Mouse (Mus musculus) embryonic stem cell, embryonic (primary cell): ENCODE results near the gene Rps15.

Experiments used
- CTCF ChIA-PET, 4 experiments: fragments of 300-600 bp in 2 of 4; fragments of 350-600 bp in 2 of 4; sonication (Branson Sonifier 250); formaldehyde crosslinking; loops; one replicate each; lab custom pipeline; 2022; ENCODE audit warnings: inconsistent platforms in 2 of 4; lab: Charles Lee
- POLR2A ChIA-PET, 4 experiments: fragments of 300-600 bp in 2 of 4; fragments of 350-600 bp in 2 of 4; sonication (Branson Sonifier 250); formaldehyde crosslinking; loops; one replicate each; lab custom pipeline; 2022; ENCODE audit warnings: antibody characterized with exemption in 4 of 4, inconsistent platforms in 1 of 4; lab: Charles Lee

Gene Rps15

DNA sequence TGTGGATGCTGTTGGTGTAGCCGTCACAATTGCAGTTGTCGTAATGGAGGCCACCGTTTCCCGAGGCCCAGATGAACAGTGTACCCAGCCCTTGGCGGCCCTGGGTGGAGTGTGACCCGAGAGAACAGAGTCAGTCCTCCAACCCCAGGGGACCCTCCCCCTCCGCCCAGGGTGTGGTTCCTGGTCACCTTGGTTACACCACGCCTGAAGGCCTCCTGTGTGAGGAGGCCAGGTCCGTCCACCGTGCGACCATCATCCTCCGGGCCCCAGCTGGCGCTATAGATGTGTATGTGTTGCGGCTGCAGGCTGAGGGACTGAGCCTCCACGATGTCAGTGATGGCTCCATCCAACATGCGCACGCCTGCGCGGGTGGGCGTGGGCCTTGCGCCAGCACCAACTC, 32.8 kb downstream of the Rps15 start:
- ChIA-PET POLR2A (no interaction called here), CTCF (interaction anchor here in 1 of 4 experiments (1.3 kb wide), 1 partner anchor 49 kb away, joined by 4 read pairs; no protein-coding TSS in a partner anchor)

DNA sequence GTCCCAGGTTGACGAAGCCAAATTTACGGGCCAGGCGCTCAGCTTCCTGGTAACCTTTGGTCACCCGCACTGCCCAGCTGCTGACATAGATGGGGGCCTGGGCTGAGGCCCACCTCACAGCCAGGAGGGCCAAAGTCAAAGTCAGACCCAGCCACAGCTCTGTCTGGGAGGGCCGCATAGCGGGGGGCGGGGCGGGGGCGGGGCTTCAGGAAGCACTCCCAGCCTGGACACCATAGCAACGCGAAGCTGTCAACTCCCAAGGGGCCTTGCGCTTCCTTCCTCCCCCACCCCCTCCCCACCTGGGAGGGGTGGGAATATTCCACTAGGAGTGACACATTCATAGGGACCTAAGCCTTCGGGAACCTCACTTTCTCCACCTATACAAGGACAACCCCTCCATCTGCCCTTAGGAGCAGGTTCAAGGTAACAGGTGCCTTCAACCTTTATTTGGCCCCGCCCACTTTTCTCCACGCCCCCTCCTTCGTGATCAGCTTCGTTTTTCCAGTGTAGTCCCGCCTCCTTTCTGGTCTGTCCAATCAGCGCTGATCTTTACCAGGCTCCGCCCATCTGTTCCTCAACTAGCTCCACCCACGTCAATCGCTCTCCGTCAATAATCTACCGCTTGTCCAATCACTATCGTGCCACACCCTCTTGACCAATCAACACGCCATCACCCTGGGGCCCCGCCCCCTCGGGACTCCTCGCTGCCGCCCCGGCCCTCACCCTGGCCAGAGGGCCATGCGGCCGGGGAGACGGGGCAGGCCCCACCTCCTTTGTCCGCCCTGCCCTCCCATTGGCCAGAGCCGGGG, 37.2 kb downstream of the Rps15 start, which contains the start of the genes Pcsk4 and Reep6:
Pcsk4 (minus strand) TSS at position 226 of the 809 bp plus-strand sequence.
Reep6 (plus strand) TSS at position 681 of the 809 bp plus-strand sequence.
- ChIA-PET POLR2A (interaction anchor here (0.5 to 4.9 kb wide), 104 partner anchors 8 to 949 kb away, joined by 3 to 85 read pairs (median 4); partner anchors contain the start of genes Mbd3 (in 3 of the 4), Rps15 (in 3 of the 4), Apc2 (in 2 of the 4) and Dazap1 (in 2 of the 4)), CTCF (interaction anchor here (0.6 to 3.1 kb wide), 41 partner anchors 9 to 707 kb away, joined by 3 to 17 read pairs (median 4); partner anchors contain the start of genes Mum1 (in 2 of the 4), Adamtsl5 (in 1 of the 4), Apc2 (in 1 of the 4) and Dazap1 (in 1 of the 4))

GRCm38 (mm10) chr10:80330084-80330483, 37.8 kb downstream of the Rps15 start:
- ChIA-PET CTCF (interaction anchor here in 3 of 4 experiments (0.9 to 3.1 kb wide), 28 partner anchors 10 to 707 kb away, joined by 3 to 17 read pairs (median 4); partner anchors contain the start of genes Mum1 (in 2 of the 3), Adamtsl5 (in 1 of the 3), Apc2 (in 1 of the 3) and Dazap1 (in 1 of the 3)), POLR2A (interaction anchor here (0.7 to 4.9 kb wide), 78 partner anchors 8 to 948 kb away, joined by 3 to 85 read pairs (median 5); partner anchors contain the start of genes Mbd3 (in 3 of the 4), Rps15 (in 3 of the 4), Apc2 (in 2 of the 4) and Mum1 (in 2 of the 4))

GRCm38 (mm10) chr10:80330888-80331287, 38.6 kb downstream of the Rps15 start:
- POLR2A ChIA-PET: interaction anchor here in 3 of 4 experiments (0.5 to 3.9 kb wide), 10 partner anchors 11 to 69 kb away, joined by 3 to 60 read pairs (median 11); partner anchors contain the start of genes Rps15 (in 2 of the 3) and Mbd3 (in 1 of the 3)

GRCm38 (mm10) chr10:80331636-80332524, 39.6 kb downstream of the Rps15 start:
- ChIA-PET CTCF (interaction anchor here in 2 of 4 experiments (0.5 to 1.0 kb wide), 3 partner anchors 19 to 157 kb away, joined by 3 to 7 read pairs (median 4); no protein-coding TSS in a partner anchor), POLR2A (interaction anchor here in 2 of 4 experiments (1.1 to 3.9 kb wide), 4 partner anchors 10 to 40 kb away, joined by 3 to 60 read pairs (median 16); partner anchors contain the start of gene Rps15 (in 1 of the 2))

More at GRCm38 (mm10) chr10:80330888-80331287, 38.6 kb downstream of the Rps15 start:
- CTCF ChIA-PET: interaction anchor here in 1 of 4 experiments (1.9 kb wide), 1 partner anchor 20 kb away, joined by 10 read pairs; no protein-coding TSS in a partner anchor

- ChIA-PET CTCF (interaction anchor here in 2 of 4 experiments (0.5 to 1.0 kb wide), 3 partner anchors 18 to 158 kb away, joined by 3 to 7 read pairs (median 4); no protein-coding TSS in a partner anchor), POLR2A (interaction anchor here in 1 of 4 experiments (1.1 kb wide), 1 partner anchor 10 kb away, joined by 3 read pairs; no protein-coding TSS in a partner anchor)
These were observed 40.3 kb downstream of the Rps15 start for GRCm38 (mm10) chr10:80332525-80332989.

- ChIA-PET CTCF (interaction anchor here in 2 of 4 experiments (0.6 to 2.5 kb wide), 4 partner anchors 14 to 816 kb away, joined by 3 to 13 read pairs (median 5); no protein-coding TSS in a partner anchor), POLR2A (interaction anchor here in 3 of 4 experiments (0.6 to 1.9 kb wide), 7 partner anchors 10 to 44 kb away, joined by 3 to 9 read pairs (median 4); partner anchors contain the start of gene Rps15 (in 1 of the 3))
These were observed 44.0 kb downstream of the Rps15 start for GRCm38 (mm10) chr10:80336263-80336662.

DNA sequence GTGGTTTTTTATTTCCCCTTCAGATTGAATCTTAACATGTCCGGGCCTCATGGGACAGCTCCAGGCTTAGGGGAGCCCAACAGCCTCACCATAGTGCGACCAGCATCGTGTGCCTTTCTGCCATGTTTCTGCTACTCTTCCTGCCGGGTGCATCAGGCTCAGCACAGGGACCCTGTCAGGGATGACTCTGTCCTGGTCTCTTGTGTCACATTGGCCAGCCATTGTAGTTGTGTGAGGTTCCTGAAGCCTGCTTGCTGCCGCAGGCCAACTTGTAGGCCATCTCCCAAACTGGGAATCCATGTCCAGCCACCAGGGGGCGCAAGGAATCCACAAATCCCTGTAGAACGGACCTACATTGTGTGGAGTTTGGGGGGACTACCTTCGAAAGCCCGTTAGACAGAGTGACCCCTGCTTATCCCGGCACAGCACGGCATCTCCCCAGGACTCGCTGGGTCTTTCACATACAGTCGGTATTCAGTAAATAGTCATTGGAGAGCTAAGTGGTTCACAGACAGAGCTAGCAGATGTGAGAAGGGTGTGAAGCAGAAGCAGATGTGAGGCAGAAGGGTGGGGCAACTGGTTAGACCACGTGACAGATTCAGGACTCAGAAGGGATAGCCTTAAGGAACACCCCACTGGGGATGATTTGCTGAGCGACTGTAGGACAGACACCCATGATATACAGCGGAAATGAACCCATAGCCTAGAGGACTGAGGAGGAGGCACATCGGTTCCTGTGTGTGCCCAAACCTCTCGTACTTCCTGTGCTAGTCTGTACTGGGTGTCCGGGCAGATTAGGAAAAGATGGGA, 47.9 kb downstream of the Rps15 start:
- POLR2A ChIA-PET: interaction anchor here (0.5 to 5.2 kb wide), 21 partner anchors 10 to 390 kb away, joined by 3 to 60 read pairs (median 5); partner anchors contain the start of genes Pcsk4 (in 2 of the 4), Reep6 (in 2 of the 4), Rps15 (in 2 of the 4) and Apc2 (in 1 of the 4)
- CTCF ChIA-PET: interaction anchor here (0.6 to 5.3 kb wide), 38 partner anchors 8 to 356 kb away, joined by 3 to 30 read pairs (median 4); partner anchors contain the start of genes Pcsk4 (in 3 of the 4), Reep6 (in 3 of the 4), Adamtsl5 (in 2 of the 4) and Atp8b3 (in 1 of the 4)

GRCm38 (mm10) chr10:80341026-80341425, 48.8 kb downstream of the Rps15 start:
- ChIA-PET POLR2A (interaction anchor here in 3 of 4 experiments (0.8 to 5.2 kb wide), 15 partner anchors 9 to 48 kb away, joined by 3 to 60 read pairs (median 6); partner anchors contain the start of genes Pcsk4 (in 2 of the 3), Reep6 (in 2 of the 3), Rps15 (in 2 of the 3) and Apc2 (in 1 of the 3)), CTCF (interaction anchor here in 3 of 4 experiments (0.7 to 5.3 kb wide), 17 partner anchors 9 to 337 kb away, joined by 3 to 30 read pairs (median 6); partner anchors contain the start of genes Pcsk4 (in 1 of the 3) and Reep6 (in 1 of the 3))

- ChIA-PET CTCF (interaction anchor here in 3 of 4 experiments (0.7 to 5.3 kb wide), 13 partner anchors 9 to 168 kb away, joined by 3 to 30 read pairs (median 16); partner anchors contain the start of genes Pcsk4 (in 1 of the 3) and Reep6 (in 1 of the 3)), POLR2A (interaction anchor here (0.6 to 5.2 kb wide), 25 partner anchors 9 to 382 kb away, joined by 3 to 60 read pairs (median 7); partner anchors contain the start of genes Reep6 (in 3 of the 4), Rps15 (in 3 of the 4), Pcsk4 (in 2 of the 4) and Apc2 (in 1 of the 4))
These were observed 49.4 kb downstream of the Rps15 start for GRCm38 (mm10) chr10:80341491-80342304.

DNA sequence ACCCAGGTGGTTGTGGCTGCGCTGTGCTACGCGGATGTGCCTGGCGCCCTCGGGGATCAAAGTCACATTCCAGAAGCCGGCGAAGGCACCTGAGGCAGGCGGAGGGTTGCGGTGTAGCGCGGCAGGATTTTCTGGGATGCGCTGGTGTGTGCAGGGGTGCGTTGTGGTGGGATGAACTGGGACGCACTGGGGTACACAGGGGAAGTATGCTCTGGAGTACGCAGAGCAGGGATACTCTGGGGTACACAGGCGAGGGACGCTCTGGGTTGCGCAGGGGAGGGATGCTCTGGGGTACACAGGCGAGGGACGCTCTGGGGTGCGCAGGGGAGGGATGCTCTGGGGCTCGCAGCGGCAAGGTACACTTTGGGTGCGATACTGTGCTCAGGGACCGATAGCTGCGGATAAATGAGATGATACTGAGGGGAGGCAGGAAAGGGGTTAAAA, 50.1 kb downstream of the Rps15 start:
- CTCF ChIA-PET: interaction anchor here (0.7 to 5.3 kb wide), 13 partner anchors 8 to 167 kb away, joined by 3 to 27 read pairs (median 6); partner anchors contain the start of genes Efna2 (in 1 of the 4), Pcsk4 (in 1 of the 4), Reep6 (in 1 of the 4) and Rps15 (in 1 of the 4)
- POLR2A ChIA-PET: interaction anchor here (0.8 to 5.2 kb wide), 31 partner anchors 8 to 383 kb away, joined by 3 to 60 read pairs (median 5); partner anchors contain the start of genes Rps15 (in 4 of the 4), Reep6 (in 3 of the 4), Pcsk4 (in 2 of the 4) and Wdr18 (in 2 of the 4)

DNA sequence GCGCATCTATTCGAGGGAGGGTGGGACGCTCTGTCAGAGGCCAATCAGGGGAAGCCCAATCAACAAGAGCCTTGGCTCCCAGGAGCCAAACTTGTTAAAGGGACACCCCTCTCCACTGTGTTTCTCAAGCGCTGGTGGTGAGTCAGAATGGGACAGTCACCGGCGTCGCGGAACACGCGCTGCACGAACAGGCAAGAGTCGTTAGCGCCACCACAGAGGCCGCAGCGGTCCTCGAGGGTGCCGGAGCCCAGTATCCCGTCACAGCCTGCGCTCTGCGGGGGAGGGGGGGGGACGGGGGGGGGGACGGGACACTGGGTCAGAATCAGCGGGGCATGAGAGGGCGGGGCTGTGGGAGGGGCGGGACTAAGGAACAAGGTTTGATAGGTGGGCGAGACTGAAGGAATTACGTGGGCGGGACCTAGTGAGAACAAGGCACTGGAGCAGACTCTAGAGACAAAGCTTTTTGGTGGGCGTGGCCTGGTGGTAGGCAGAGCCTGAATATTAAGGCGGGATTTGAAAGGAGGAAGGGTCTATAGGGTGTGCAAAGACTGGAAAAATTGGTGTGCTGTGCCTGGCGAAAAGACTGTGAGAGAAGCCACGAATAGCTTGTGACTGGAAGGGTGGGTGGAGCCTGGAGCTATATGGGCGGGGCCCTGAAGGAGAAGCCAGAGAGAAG, 50.6 kb downstream of the Rps15 start:
- POLR2A ChIA-PET: interaction anchor here (0.6 to 5.2 kb wide), 49 partner anchors 7 to 953 kb away, joined by 3 to 60 read pairs (median 4); partner anchors contain the start of genes Rps15 (in 4 of the 4), Pcsk4 (in 2 of the 4), Plk5 (in 2 of the 4) and Reep6 (in 2 of the 4)
- CTCF ChIA-PET: interaction anchor here (0.7 to 5.3 kb wide), 28 partner anchors 9 to 538 kb away, joined by 3 to 27 read pairs (median 4); partner anchors contain the start of genes Pcsk4 (in 2 of the 4), Reep6 (in 2 of the 4), Apc2 (in 1 of the 4) and Atp8b3 (in 1 of the 4)

DNA sequence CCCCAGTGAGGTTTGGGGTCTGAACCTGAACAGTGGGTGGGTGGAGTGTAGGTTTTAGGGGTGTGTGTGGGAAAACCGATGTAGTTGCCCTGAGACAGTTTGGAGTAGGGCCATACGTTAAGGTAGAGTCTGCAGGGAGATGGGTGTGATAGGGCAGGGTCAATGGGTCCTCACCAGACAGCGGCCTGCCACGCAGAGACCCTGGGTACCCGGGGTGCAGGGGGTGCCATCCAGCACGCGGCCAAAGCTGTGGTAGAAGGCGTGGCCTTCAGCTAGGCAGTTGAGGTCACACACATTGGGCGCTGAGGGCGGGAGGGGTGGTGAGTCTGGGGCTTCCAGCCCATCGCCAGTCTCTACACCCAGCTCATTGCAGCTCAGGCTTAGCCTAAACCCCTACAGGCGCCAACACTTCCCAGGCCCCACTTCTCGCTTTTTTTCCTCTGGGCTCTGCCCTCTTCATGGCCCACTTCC, 51.2 kb downstream of the Rps15 start:
- CTCF ChIA-PET: interaction anchor here (0.6 to 5.3 kb wide), 29 partner anchors 8 to 538 kb away, joined by 3 to 27 read pairs (median 4); partner anchors contain the start of genes Pcsk4 (in 2 of the 4), Reep6 (in 2 of the 4), Apc2 (in 1 of the 4) and Atp8b3 (in 1 of the 4)
- POLR2A ChIA-PET: interaction anchor here in 3 of 4 experiments (0.6 to 5.2 kb wide), 44 partner anchors 8 to 953 kb away, joined by 3 to 60 read pairs (median 4); partner anchors contain the start of genes Pcsk4 (in 2 of the 3), Plk5 (in 2 of the 3), Reep6 (in 2 of the 3) and Rps15 (in 2 of the 3)
